Mouse (Mus musculus): ENCODE measurements around the gene Folr2.

DNA sequence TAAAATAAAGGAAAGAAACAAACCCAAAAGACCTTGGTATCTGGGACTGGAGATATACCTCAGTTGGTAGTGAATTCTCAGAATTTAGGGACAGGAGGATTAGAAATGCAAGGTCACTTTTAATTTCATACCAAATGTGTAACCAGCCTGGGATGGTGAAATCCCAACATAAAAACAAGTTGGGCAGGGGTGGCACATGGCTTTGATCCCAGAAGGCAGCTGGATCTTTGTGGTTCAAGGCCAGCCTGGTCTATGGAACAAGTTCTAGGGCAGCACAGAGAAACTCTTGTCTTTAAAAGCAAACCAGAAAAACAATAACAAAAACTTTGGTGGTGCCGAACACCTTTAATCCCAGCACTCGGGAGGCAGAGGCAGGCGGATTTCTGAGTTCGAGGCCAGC, 10.5 kb upstream of the Folr2 start:
- TF ChIP-seq GATA1 (IDR thresholded peaks at IDR 0.05; ENCODE audit: borderline replicate concordance, low read length) = no peak
- no peak for TF ChIP-seq FLI1 (IDR thresholded peaks at IDR 0.05; ENCODE audit: low read length)
